Mouse (Mus musculus) heart, adult 9 months (tissue): Measurements from ENCODE around the gene Rasgrp3.
A peak's percentile ranks its signal among the peaks of the same experiment; 100 is the strongest.
"Not testable (repeated sequence)": the region's sequence is repeated elsewhere in the genome, so short reads cannot be mapped to it uniquely, and the experiment has no call there.

Experiments used
- DNase-seq, 2 experiments: peaks; one replicate each; pipeline ENCODE4 v3.0.0; 2022; ENCODE audit warnings: low spot score in 2 of 2

Rasgrp3 gene

GRCm38 (mm10) chr17:75461771-75462170 is 26.1 kb downstream of the Rasgrp3 start:
- peak in 1 of 2 experiments; percentile 44 for DNase-seq

- DNase-seq = not testable (repeated sequence)
Observed at GRCm38 (mm10) chr17:75463223-75463622, 27.5 kb downstream of the Rasgrp3 start.

DNA sequence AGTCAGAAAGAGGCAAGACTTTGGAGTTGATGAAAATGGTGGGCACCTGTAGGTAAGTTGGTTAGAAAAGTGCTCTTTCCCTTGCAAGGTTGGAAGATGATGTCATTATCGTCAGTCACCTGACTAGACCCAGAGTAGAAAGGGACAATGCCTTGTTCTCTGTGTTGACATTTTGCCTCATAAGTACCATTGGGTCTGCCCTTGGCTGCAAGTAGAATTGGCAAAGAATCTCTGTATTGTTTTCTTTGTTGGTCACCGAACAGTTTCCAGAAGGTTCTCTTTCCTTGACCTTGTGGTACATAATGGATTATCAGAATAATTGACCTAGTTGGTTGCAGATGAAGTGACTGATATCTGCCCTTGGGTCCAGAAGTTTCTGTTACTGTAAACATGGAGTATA is 27.9 kb downstream of the Rasgrp3 start:
- DNase-seq = peak; percentile 32 to 52

DNA sequence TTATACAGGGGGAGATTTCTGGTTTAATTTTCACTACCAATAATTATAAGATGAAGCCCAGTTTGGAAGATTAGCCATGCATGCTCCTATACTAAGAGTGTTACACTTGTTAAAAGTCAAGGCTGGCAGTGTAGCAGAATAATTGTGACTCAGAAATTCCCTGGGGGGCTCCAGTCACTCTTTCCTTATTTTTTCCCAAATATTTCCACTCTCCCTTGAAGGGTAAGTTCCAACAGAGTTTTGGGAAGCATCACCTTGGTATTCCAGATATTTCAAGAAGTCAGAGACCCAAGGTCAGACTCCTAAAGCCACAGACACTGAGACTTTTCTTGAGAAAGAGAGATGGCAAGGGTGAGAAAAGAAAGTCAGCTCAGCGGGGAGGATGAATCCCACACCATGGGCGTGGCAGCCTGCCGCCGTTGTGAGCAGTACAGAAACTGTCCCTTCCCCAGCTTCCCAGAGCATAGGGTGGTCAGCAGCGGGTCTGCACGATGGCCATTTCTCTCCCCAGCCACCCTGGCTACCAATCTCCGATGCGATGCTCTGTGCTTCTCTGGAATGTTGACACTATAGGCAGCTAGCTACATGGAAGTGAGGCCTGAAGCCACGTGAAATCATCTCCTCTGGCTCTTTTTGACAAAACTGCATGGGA is 28.8 kb downstream of the Rasgrp3 start:
- no peak for DNase-seq

DNA sequence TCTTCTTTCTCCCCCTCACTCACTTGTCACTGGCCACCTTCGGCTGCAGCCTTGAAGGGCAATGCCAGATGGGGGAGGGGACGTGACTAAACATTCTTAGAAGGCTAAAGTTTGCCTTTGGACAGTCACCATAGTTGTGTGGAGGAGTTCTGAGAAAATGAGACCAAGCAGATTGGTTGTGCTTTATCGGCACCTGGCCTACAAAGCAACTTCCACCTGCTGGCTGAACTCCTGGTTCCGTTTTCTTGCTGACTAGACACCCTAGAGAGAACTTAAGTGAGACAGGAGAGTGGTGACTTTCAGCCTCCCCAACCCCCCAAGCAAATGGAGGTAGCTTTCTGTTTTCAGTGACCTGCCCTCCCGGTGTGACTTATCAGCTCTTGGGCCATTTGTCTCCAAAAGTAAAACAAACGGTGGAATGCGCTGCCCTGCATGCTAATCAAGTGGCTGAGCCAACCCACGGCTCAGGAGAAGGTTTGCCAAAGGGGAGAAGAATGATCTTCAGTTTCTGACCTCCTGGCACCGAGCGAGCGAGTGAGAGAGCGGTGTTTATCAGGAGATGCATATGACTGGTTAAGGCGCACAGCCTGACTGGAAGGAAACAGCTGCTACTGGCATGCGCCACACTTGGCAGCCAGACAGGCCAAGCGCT is 29.4 kb downstream of the Rasgrp3 start:
- DNase-seq = peak; percentile 86 to 88

DNA sequence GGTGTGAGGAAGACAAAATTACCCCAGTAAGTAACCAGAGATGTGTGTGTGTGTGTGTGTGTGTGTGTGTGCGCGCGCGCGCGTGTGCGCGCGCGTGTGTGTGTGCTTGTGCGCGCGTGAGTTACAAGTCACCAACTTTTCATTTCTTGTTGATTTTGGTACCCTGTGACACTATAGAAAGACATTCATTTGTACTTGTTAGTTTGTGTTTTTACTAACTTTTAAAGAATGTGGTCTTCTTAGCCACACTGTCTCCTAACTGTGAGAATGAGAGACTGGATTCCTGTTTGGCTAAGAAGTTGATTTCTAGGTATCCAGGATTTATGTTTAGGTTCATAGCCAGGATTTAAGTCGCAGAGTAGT is 29.9 kb downstream of the Rasgrp3 start:
- no peak for DNase-seq

DNA sequence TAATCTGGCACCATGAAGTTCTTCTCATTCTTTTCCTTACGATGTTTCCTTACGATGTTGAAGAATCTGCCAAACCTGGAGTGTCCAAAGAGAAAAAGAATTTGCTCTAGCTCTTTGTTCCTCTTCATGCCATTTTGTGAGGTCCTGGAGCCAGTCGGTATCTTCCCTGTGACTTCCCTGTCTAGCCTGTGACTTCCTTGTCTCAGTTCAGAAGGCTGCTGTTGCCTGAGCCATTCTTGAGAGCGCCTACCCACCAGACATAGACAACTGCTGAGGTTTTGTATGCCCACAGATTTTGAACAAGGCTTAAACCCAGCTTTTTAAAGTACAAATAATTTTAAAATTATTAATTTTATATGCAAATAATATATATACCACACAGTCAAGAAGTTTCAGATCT is 31.3 kb downstream of the Rasgrp3 start:
- DNase-seq = no peak

GRCm38 (mm10) chr17:75467526-75467925 is 31.8 kb downstream of the Rasgrp3 start:
- no peak for DNase-seq

GRCm38 (mm10) chr17:75468479-75469114 is 32.9 kb downstream of the Rasgrp3 start:
- no peak for DNase-seq

- DNase-seq = no peak
Observed at GRCm38 (mm10) chr17:75470325-75470724, 34.6 kb downstream of the Rasgrp3 start.

GRCm38 (mm10) chr17:75470885-75471610 is 35.4 kb downstream of the Rasgrp3 start:
- DNase-seq = no peak

GRCm38 (mm10) chr17:75471644-75472253 is 36.1 kb downstream of the Rasgrp3 start:
- no peak for DNase-seq

DNA sequence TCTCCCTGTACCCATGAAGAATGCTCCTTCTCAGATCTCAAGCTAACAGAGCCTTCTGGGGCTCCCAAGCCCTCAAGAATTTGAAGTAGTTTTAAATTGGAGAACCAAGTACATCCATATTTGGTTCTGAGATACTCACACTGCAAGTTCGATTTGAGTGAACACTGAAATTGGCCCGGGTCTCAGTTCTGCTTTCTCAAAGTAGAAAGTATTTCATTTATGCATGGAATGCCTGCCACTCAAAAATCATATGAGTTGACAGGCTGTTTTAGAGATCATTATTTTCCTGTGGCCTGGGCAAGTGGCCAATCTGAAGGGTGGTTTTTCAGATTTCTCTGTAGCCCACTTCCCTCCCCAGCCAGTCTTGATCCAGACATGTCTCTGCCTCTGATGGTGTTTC is 36.7 kb downstream of the Rasgrp3 start:
- DNase-seq = peak; percentile 36 to 58

GRCm38 (mm10) chr17:75475985-75476384 is 40.3 kb downstream of the Rasgrp3 start:
- no peak for DNase-seq

DNA sequence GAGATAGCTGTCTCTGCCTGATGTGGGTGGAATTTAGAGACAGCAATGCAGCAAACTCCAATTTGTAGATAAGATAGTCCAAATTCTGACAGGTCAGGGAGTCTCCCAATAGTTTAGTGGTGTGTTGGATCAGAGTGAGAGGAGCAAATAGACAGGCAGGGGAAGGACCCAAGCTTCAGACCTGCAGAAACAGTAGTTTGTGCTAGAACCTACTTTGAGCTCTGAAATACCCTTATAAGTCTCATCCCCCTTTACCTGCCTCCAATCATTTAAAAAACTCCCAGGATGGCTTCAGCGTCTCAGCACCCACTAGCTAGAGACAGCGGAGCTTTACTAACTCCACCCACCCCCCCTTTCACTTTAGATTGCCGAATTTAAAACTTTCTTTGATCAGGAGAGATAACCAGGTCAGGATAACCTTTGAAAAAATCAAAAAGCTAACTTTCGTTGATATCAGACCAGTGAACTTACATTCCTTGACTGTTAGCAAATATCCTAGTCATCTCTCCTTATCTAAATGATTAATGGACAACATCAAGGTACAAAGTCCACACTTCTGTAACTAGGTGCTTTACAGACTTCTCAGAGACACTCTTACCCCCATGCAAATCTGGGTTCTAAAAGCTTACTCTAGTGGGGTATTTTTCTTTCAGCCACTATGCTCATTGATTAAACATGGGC is 41.2 kb downstream of the Rasgrp3 start:
- no peak for DNase-seq

DNA sequence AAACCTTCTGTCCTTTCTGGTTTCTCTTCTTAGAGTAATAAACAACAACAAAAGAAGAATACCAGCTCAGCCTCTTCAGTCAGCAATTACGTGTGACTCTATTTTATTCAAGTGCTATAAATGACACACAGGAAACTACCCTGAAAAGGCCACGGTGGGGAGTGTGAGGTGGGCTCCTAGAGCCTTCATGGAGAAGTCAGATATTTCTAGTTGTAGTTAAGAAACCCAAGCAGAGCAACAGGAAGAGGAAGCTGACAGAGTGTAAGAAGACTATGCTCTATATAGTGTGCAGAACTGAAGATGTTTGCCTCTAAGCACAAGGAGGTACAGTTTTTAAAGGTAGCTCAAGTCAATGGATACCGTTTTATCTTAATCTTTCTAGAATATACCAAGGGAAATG is 42.0 kb downstream of the Rasgrp3 start:
- DNase-seq = no peak

DNA sequence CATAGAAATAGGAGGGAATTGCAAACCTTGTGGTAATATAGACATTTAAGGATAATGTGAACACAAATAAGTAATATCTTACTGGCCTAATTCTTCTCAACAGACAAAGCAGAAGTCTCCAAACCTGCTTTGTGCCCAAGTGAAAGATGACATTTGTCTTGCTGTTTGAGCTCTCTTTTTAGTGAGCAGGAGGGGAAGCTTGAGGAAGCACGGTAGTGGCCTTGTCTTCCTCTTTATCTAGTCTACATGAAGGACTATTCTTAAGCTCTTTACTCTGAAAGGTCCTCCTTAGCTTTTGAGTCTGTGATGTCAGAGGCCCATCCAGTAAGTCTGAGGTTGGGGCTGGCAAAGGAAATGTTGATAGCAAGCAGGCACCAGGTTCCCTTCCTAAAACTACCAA is 43.1 kb downstream of the Rasgrp3 start:
- no peak for DNase-seq

- no peak for DNase-seq
Observed at GRCm38 (mm10) chr17:75479663-75480062, 44.0 kb downstream of the Rasgrp3 start.

DNA sequence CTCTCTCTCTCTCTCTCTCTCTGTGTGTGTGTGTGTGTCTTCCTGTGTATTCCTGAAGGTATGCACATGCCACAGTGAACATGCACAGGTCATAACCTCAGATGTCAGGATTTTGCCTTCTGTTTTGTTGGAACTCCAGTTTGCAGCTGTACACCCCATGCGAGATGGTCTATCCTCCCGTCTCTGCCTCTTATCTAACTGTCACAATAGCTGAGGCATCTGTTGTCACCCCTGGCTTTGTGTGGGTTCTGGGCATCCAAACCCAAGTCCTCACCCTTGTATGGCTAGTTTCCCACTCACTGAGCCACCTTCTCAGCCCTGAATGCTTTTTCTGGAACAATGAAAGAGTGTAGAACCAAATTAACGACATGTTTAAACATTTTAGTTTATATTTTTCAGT is 44.7 kb downstream of the Rasgrp3 start:
- no peak for DNase-seq

DNA sequence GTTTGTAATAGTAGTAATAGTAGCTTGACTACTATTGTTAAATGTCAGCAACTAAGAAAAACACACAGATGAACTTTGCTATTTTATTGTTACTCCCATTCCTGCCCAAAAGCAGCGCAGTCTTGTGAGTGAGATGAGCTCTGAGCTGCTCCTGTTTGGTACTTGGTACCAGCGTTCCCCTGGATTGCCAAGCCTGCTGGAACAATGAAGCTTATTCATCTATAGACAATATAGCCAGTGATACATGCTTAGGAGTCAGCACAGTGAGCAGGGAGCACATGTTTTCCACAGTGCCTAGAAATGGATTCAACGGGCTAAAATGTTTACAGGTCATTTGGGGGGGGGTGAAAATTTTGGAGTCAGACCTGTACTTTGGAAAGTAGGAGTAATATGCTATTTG is 50.5 kb downstream of the Rasgrp3 start:
- DNase-seq = no peak

GRCm38 (mm10) chr17:75495213-75495612 is 59.5 kb downstream of the Rasgrp3 start:
- DNase-seq = no peak
